Mouse (Mus musculus): ENCODE measurements around the gene Selenoi. TPM values are rescaled to one million over a fixed set of nuclear protein-coding genes. Genes with fewer than 3 reads are reported as not detected.
"Not testable (repeated sequence)": the region's sequence is repeated elsewhere in the genome, so short reads cannot be mapped to it uniquely, and the experiment has no call there.

The Selenoi gene
- polyA plus RNA-seq, 1 experiment, result 0.12 TPM

- H3K4me3 ChIP-seq (replicated peaks), result no peak overlapping the region
- H3K9me3 ChIP-seq (ENCODE audit: control insufficient read depth, low read length), result no peaks in the 10 kb centered on the region
- no peaks in the 10 kb centered on the region for H3K4me1 ChIP-seq (ENCODE audit: control insufficient read depth)
- no peak for TF ChIP-seq GATA1 (IDR thresholded peaks at IDR 0.05; ENCODE audit: low read length)
- no peak for TF ChIP-seq TAL1 (IDR thresholded peaks at IDR 0.05; ENCODE audit: low read length)
- H3K27me3 ChIP-seq (ENCODE audit: control insufficient read depth), result no peaks in the 10 kb centered on the region
- H3K36me3 ChIP-seq (ENCODE audit: control insufficient read depth), result no peaks in the 10 kb centered on the region
Observed at GRCm38 (mm10) chr5:30205034-30205433, 27.3 kb upstream of the Selenoi start.

GRCm38 (mm10) chr5:30205493-30205892, 26.9 kb upstream of the Selenoi start, which contains the start of gene Adgrf3:
Adgrf3 (minus strand) TSS chr5:30205722.
- TF ChIP-seq TAL1 (IDR thresholded peaks at IDR 0.05; ENCODE audit: low read length), result no peak
- no peak for TF ChIP-seq GATA1 (IDR thresholded peaks at IDR 0.05; ENCODE audit: low read length)
- no peaks in the 10 kb centered on the region for H3K36me3 ChIP-seq (ENCODE audit: control insufficient read depth)
- no peaks in the 10 kb centered on the region for H3K4me1 ChIP-seq (ENCODE audit: control insufficient read depth)
- no peaks in the 10 kb centered on the region for H3K9me3 ChIP-seq (ENCODE audit: control insufficient read depth, low read length)
- H3K4me3 ChIP-seq (replicated peaks), result no peak within 1 kb of the TSS
- no peaks in the 10 kb centered on the region for H3K27me3 ChIP-seq (ENCODE audit: control insufficient read depth)

GRCm38 (mm10) chr5:30207276-30207675, 25.1 kb upstream of the Selenoi start:
- Histone ChIP-seq H3K9me3 (ENCODE audit: control insufficient read depth, low read length) (no peaks in the 10 kb centered on the region), H3K4me1 (ENCODE audit: control insufficient read depth) (no peaks in the 10 kb centered on the region), H3K36me3 (ENCODE audit: control insufficient read depth) (no peaks in the 10 kb centered on the region), H3K27me3 (ENCODE audit: control insufficient read depth) (no peaks in the 10 kb centered on the region), H3K4me3 (replicated peaks) (no peak overlapping the region)
- TF ChIP-seq TAL1 (IDR thresholded peaks at IDR 0.05; ENCODE audit: low read length), result no peak
- no peak for TF ChIP-seq GATA1 (IDR thresholded peaks at IDR 0.05; ENCODE audit: low read length)

GRCm38 (mm10) chr5:30210758-30211157, 21.6 kb upstream of the Selenoi start:
- not testable (repeated sequence) for H3K27me3 ChIP-seq (ENCODE audit: control insufficient read depth); H3K9me3 ChIP-seq (ENCODE audit: control insufficient read depth, low read length); H3K36me3 ChIP-seq (ENCODE audit: control insufficient read depth); H3K4me3 ChIP-seq (replicated peaks); H3K4me1 ChIP-seq (ENCODE audit: control insufficient read depth)

GRCm38 (mm10) chr5:30214889-30215288, 17.5 kb upstream of the Selenoi start:
- Histone ChIP-seq H3K9me3 (ENCODE audit: control insufficient read depth, low read length) (no peaks in the 10 kb centered on the region), H3K27me3 (ENCODE audit: control insufficient read depth) (0 out of 2 replicates have a peak, but pooled peaks cover 2% of the 10 kb centered on the region), H3K4me3 (replicated peaks) (no peak overlapping the region), H3K36me3 (ENCODE audit: control insufficient read depth) (no peaks in the 10 kb centered on the region), H3K4me1 (ENCODE audit: control insufficient read depth) (no peaks in the 10 kb centered on the region)
- TF ChIP-seq GATA1 (IDR thresholded peaks at IDR 0.05; ENCODE audit: low read length) (no peak), TAL1 (IDR thresholded peaks at IDR 0.05; ENCODE audit: low read length) (no peak)

GRCm38 (mm10) chr5:30215970-30216369, 16.4 kb upstream of the Selenoi start:
- Histone ChIP-seq H3K36me3 (ENCODE audit: control insufficient read depth) (no peaks in the 10 kb centered on the region), H3K4me3 (replicated peaks) (no peak overlapping the region), H3K4me1 (ENCODE audit: control insufficient read depth) (no peaks in the 10 kb centered on the region), H3K9me3 (ENCODE audit: control insufficient read depth, low read length) (no peaks in the 10 kb centered on the region), H3K27me3 (ENCODE audit: control insufficient read depth) (0 out of 2 replicates have a peak, but pooled peaks cover 2% of the 10 kb centered on the region)
- TF ChIP-seq GATA1 (IDR thresholded peaks at IDR 0.05; ENCODE audit: low read length), result no peak
- TF ChIP-seq TAL1 (IDR thresholded peaks at IDR 0.05; ENCODE audit: low read length), result no peak

- H3K9me3 ChIP-seq (ENCODE audit: control insufficient read depth, low read length), result no peaks in the 10 kb centered on the region
- no peaks in the 10 kb centered on the region; the same call in 1 of the 2 replicates for H3K36me3 ChIP-seq (ENCODE audit: control insufficient read depth)
- H3K27me3 ChIP-seq (ENCODE audit: control insufficient read depth), result 0 out of 2 replicates have a peak, but pooled peaks cover 2% of the 10 kb centered on the region
- H3K4me3 ChIP-seq (replicated peaks), result no peak overlapping the region
- TF ChIP-seq GATA1 (IDR thresholded peaks at IDR 0.05; ENCODE audit: low read length) (no peak), TAL1 (IDR thresholded peaks at IDR 0.05; ENCODE audit: low read length) (no peak)
- H3K4me1 ChIP-seq (ENCODE audit: control insufficient read depth), result no peaks in the 10 kb centered on the region
Observed at GRCm38 (mm10) chr5:30219715-30220114, 12.7 kb upstream of the Selenoi start.

GRCm38 (mm10) chr5:30220666-30221065, 11.7 kb upstream of the Selenoi start:
- TF ChIP-seq GATA1 (IDR thresholded peaks at IDR 0.05; ENCODE audit: low read length) (no peak), TAL1 (IDR thresholded peaks at IDR 0.05; ENCODE audit: low read length) (no peak)
- no peaks in the 10 kb centered on the region; the same call in 1 of the 2 replicates for H3K36me3 ChIP-seq (ENCODE audit: control insufficient read depth)
- no peaks in the 10 kb centered on the region for H3K4me1 ChIP-seq (ENCODE audit: control insufficient read depth)
- no peaks in the 10 kb centered on the region for H3K9me3 ChIP-seq (ENCODE audit: control insufficient read depth, low read length)
- H3K27me3 ChIP-seq (ENCODE audit: control insufficient read depth), result 0 out of 2 replicates have a peak, but pooled peaks cover 1% of the 10 kb centered on the region
- H3K4me3 ChIP-seq (replicated peaks), result no peak overlapping the region

GRCm38 (mm10) chr5:30222681-30223080, 9.7 kb upstream of the Selenoi start:
- H3K4me1 ChIP-seq (ENCODE audit: control insufficient read depth), result no peaks in the 10 kb centered on the region
- TF ChIP-seq GATA1 (IDR thresholded peaks at IDR 0.05; ENCODE audit: low read length) (no peak), TAL1 (IDR thresholded peaks at IDR 0.05; ENCODE audit: low read length) (no peak)
- no peaks in the 10 kb centered on the region for H3K27me3 ChIP-seq (ENCODE audit: control insufficient read depth)
- no peaks in the 10 kb centered on the region for H3K9me3 ChIP-seq (ENCODE audit: control insufficient read depth, low read length)
- no peaks in the 10 kb centered on the region; the same call in 1 of the 2 replicates for H3K36me3 ChIP-seq (ENCODE audit: control insufficient read depth)
- no peak overlapping the region for H3K4me3 ChIP-seq (replicated peaks)

- H3K27me3 ChIP-seq (ENCODE audit: control insufficient read depth), result no peaks in the 10 kb centered on the region
- H3K4me3 ChIP-seq (replicated peaks), result no peak overlapping the region
- H3K9me3 ChIP-seq (ENCODE audit: control insufficient read depth, low read length), result peaks cover 3% of the 10 kb centered on the region
- TF ChIP-seq TAL1 (IDR thresholded peaks at IDR 0.05; ENCODE audit: low read length) (no peak), GATA1 (IDR thresholded peaks at IDR 0.05; ENCODE audit: low read length) (no peak)
- H3K36me3 ChIP-seq (ENCODE audit: control insufficient read depth), result peaks cover 6% of the 10 kb centered on the region
- peaks cover 45% of the 10 kb centered on the region for H3K4me1 ChIP-seq (ENCODE audit: control insufficient read depth)
Observed at GRCm38 (mm10) chr5:30230901-30231300, 1.5 kb upstream of the Selenoi start.
